ENCODE assay signal across 9 mouse cellular contexts in the genomic region with DNA sequence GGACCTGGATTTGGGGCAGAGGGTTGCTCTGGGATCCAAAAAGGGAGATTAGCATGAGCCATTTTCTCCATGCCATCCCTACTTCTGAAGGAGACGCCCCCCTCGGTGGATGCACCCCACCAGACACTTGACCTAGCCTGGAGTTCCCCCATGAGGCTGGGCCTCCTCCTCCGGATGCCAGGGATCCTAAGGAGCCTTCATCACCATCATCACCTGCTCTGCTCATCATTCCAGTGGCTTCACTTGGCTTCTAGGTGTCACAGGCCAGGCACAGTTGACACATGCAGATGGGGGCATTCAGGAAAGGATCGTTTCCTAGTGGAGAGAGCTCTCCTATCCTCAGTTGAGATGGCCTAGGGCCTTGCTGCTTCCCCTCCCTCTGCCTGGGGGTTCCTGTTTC. TPM values are rescaled to one million over a fixed set of nuclear protein-coding genes. Genes with fewer than 3 reads are reported as not detected.
DNase-seq lines count a peak whose midpoint lies in the region; ATAC-seq lines count a peak whose summit lies in the region.
"Had no signal": no experiment of that assay in that cellular context is flagged by ENCODE, and none has a peak within 500 bp of the region (broad histone marks: within the 10 kb centered on the region; RNA-seq: fewer than 3 reads in every experiment).

No protein-coding gene starts in this region.

- no peaks in the 10 kb centered on the region for H3K9me3 ChIP-seq in kidney, embryonic 15.5 days (replicated peaks)
- no peaks in the 10 kb centered on the region for H3K9me3 ChIP-seq in embryonic facial prominence, embryonic 11.5 days (replicated peaks; ENCODE audit: control insufficient read depth, low read length)
- no peaks in the 10 kb centered on the region for H3K9me3 ChIP-seq in hindbrain, embryonic 12.5 days (replicated peaks)
- H3K9me3 ChIP-seq in midbrain, embryonic 16.5 days (replicated peaks; ENCODE audit: control insufficient read depth, low read length, poor library complexity, severe bottlenecking): no peaks in the 10 kb centered on the region

- peak overlapping the region; percentile 99 for H3K4me2 ChIP-seq in kidney, embryonic 15.5 days
- H3K4me2 ChIP-seq in embryonic facial prominence, embryonic 11.5 days (ENCODE audit: low read depth, low read length): peak overlapping the region; percentile 99
- H3K4me2 ChIP-seq in hindbrain, embryonic 12.5 days (replicated peaks): peak overlapping the region; percentile 97
- H3K4me2 ChIP-seq in midbrain, embryonic 16.5 days (ENCODE audit: low read length): peak overlapping the region; percentile 89

- DNase-seq in kidney, adult 18-20 months: no peak
- DNase-seq in embryonic facial prominence, embryonic 11.5 days (ENCODE audit: low spot score): no peak
- no peak for DNase-seq in gastrocnemius, postnatal 10 days
- no peak for DNase-seq in adrenal gland, postnatal 14 days
- DNase-seq in right cerebral cortex, postnatal 25 days: no peak

- H3K27me3 ChIP-seq in kidney, embryonic 15.5 days: peaks cover 6% of the 10 kb centered on the region; the same call in 1 of the 2 replicates
- H3K27me3 ChIP-seq in embryonic facial prominence, embryonic 11.5 days (ENCODE audit: control insufficient read depth, insufficient read depth, low read length): no peaks in the 10 kb centered on the region; the same call in 1 of the 2 replicates
- peaks cover 13% of the 10 kb centered on the region; the same call in 1 of the 2 replicates for H3K27me3 ChIP-seq in hindbrain, embryonic 12.5 days
- no peaks in the 10 kb centered on the region for H3K27me3 ChIP-seq in midbrain, embryonic 16.5 days (ENCODE audit: control insufficient read depth, insufficient read depth, low read depth, low read length)
- H3K27me3 ChIP-seq: Patski had no signal

- ATAC-seq in kidney, embryonic 15.5 days (replicated peaks; ENCODE audit: low FRiP score): no peak
- no peak for ATAC-seq in embryonic facial prominence, embryonic 11.5 days (replicated peaks; ENCODE audit: insufficient number of reproducible peaks, low FRiP score, low TSS enrichment, low read depth)
- no peak for ATAC-seq in hindbrain, embryonic 12.5 days (ENCODE audit: low FRiP score)
- 0 out of 2 replicates have a peak, but pooled peaks have one; percentile 15 for ATAC-seq in midbrain, embryonic 16.5 days
- ATAC-seq: Patski had no signal

- 36% methylated on average over 4 of the region's 4 CpGs for WGBS in kidney, embryonic 15.5 days
- WGBS in embryonic facial prominence, embryonic 11.5 days: 46% methylated on average over 4 of the region's 4 CpGs
- 42% methylated on average over 4 of the region's 4 CpGs for WGBS in hindbrain, embryonic 12.5 days
- 35% methylated on average over 4 of the region's 4 CpGs for WGBS in midbrain, embryonic 16.5 days

- H3K27ac ChIP-seq in kidney, embryonic 15.5 days: no peak overlapping the region
- no peak overlapping the region for H3K27ac ChIP-seq in embryonic facial prominence, embryonic 11.5 days (replicated peaks; ENCODE audit: low read depth, low read length)
- no peak overlapping the region for H3K27ac ChIP-seq in hindbrain, embryonic 12.5 days
- H3K27ac ChIP-seq in midbrain, embryonic 16.5 days (ENCODE audit: low read length): peak overlapping the region; percentile 74

- H3K9ac ChIP-seq in kidney, embryonic 15.5 days: peak overlapping the region; percentile 68; the same call in 1 of the 2 replicates
- H3K9ac ChIP-seq in embryonic facial prominence, embryonic 11.5 days (replicated peaks; ENCODE audit: low read length): peak overlapping the region; percentile 80; the same call in 1 of the 2 replicates
- H3K9ac ChIP-seq in hindbrain, embryonic 12.5 days: peak overlapping the region; percentile 83
- H3K9ac ChIP-seq in midbrain, embryonic 16.5 days (ENCODE audit: low read depth, low read length): peak overlapping the region; percentile 96

- H3K4me3 ChIP-seq in kidney, embryonic 15.5 days (replicated peaks): peak overlapping the region; percentile 64
- H3K4me3 ChIP-seq in embryonic facial prominence, embryonic 11.5 days (ENCODE audit: low read depth, low read length): peak overlapping the region; percentile 64
- H3K4me3 ChIP-seq in hindbrain, embryonic 12.5 days: peak overlapping the region; percentile 62
- peak overlapping the region; percentile 72 for H3K4me3 ChIP-seq in midbrain, embryonic 16.5 days (ENCODE audit: low read depth, low read length)

- H3K36me3 ChIP-seq in kidney, embryonic 15.5 days: no peaks in the 10 kb centered on the region
- H3K36me3 ChIP-seq in embryonic facial prominence, embryonic 11.5 days (replicated peaks; ENCODE audit: control insufficient read depth, insufficient read depth, low read depth, low read length): no peaks in the 10 kb centered on the region
- H3K36me3 ChIP-seq in hindbrain, embryonic 12.5 days: no peaks in the 10 kb centered on the region
- no peaks in the 10 kb centered on the region for H3K36me3 ChIP-seq in midbrain, embryonic 16.5 days (ENCODE audit: control insufficient read depth, insufficient read depth, low read length)

- H3K4me1 ChIP-seq in kidney, embryonic 15.5 days: peaks cover 29% of the 10 kb centered on the region
- H3K4me1 ChIP-seq in embryonic facial prominence, embryonic 11.5 days (ENCODE audit: control insufficient read depth, insufficient read depth, low read length): no peaks in the 10 kb centered on the region
- H3K4me1 ChIP-seq in hindbrain, embryonic 12.5 days: peaks cover 7% of the 10 kb centered on the region; the same call in 1 of the 2 replicates
- peaks cover 25% of the 10 kb centered on the region for H3K4me1 ChIP-seq in midbrain, embryonic 16.5 days (ENCODE audit: control insufficient read depth, insufficient read depth, low read length)

RNA-seq across cellular contexts. Expression of a gene that starts 0.8 kb away (rescaled TPM):
- polyA plus RNA-seq in kidney, embryonic 15.5 days (2015; fragmentation: Nextera tagmentation; extraction: Ambion mirVana): 1.6 and 1.7 TPM in 2 replicates
- polyA plus RNA-seq in embryonic facial prominence, embryonic 11.5 days (2014; fragmentation: Nextera tagmentation; extraction: Ambion mirVana): 1.5 and 2.3 TPM in 2 replicates
- polyA plus RNA-seq in hindbrain, embryonic 12.5 days (2016; fragmentation: Nextera tagmentation; extraction: Ambion mirVana): 3.7 and 5.0 TPM in 2 replicates
- 20.7 and 22.9 TPM in 2 replicates for polyA plus RNA-seq in midbrain, embryonic 16.5 days (2015; fragmentation: Nextera tagmentation; extraction: Ambion mirVana)
- 1 to 10 TPM; 2.2 to 2.9 TPM for total RNA-seq in gastrocnemius, postnatal 10 days (2021)
- total RNA-seq in adrenal gland, postnatal 14 days (2021): 2.3 and 2.7 TPM in 2 replicates
- polyA plus RNA-seq: Patski had no signal

RNA-seq across cellular contexts. Expression of a gene that starts 25.7 kb away (rescaled TPM):
- 15.7 and 16.8 TPM in 2 replicates for polyA plus RNA-seq in kidney, embryonic 15.5 days (2015; fragmentation: Nextera tagmentation; extraction: Ambion mirVana)
- 36.1 and 38.7 TPM in 2 replicates for polyA plus RNA-seq in embryonic facial prominence, embryonic 11.5 days (2014; fragmentation: Nextera tagmentation; extraction: Ambion mirVana)
- 55.7 and 59.5 TPM in 2 replicates for polyA plus RNA-seq in hindbrain, embryonic 12.5 days (2016; fragmentation: Nextera tagmentation; extraction: Ambion mirVana)
- 83.5 and 88.4 TPM in 2 replicates for polyA plus RNA-seq in midbrain, embryonic 16.5 days (2015; fragmentation: Nextera tagmentation; extraction: Ambion mirVana)
- total RNA-seq in gastrocnemius, postnatal 10 days (2021): 1 to 10 TPM; 4.7 to 5.1 TPM
- 21.0 and 24.2 TPM in 2 replicates for total RNA-seq in adrenal gland, postnatal 14 days (2021)
